Mouse (Mus musculus): ENCODE results near the gene Eme1.
"Not testable (repeated sequence)": the region's sequence is repeated elsewhere in the genome, so short reads cannot be mapped to it uniquely, and the experiment has no call there.

Eme1 gene

DNA sequence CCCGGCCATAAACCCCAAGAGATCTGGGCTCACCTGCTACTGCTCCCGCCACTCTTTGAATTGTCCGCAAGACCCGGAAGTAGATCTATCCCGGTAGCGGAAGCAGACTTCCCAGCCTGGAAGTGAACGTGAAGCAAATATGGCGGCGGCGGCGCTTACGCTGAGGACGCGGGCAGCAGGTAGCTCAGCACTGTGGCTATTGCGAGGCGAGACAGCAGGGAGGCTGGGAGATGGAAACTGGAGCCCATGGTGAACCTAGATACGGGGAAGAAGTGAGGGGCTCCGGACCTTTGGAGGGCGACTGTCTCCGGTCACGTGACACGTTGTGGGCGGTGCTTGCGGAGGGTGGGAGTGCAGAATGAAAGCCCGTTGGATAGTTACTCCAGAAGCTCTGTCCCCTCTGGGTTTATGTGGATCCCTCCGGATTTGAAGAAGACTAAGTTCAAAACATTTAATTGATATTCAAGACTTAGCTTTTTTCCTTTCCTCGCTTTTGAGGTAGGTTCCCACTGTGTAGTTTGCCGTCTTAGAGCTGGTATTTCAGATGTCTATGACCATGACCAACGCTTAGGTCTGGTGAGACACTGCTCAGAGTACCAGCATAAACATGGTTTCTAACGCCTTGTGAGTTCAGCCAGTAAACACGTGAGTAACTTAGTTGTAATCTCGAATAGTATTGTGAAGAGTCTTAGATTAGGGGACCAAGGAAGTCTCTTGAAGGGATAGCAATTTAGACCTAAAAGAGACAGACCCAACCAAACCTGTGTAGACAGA, at the start of gene Eme1, which contains the start of gene Mrpl27:
Eme1 (minus strand) TSS at position 302 of the 774 bp plus-strand sequence.
Mrpl27 (plus strand) TSS at position 105 of the 774 bp plus-strand sequence.
- peak; percentile 91 for DNase-seq

DNA sequence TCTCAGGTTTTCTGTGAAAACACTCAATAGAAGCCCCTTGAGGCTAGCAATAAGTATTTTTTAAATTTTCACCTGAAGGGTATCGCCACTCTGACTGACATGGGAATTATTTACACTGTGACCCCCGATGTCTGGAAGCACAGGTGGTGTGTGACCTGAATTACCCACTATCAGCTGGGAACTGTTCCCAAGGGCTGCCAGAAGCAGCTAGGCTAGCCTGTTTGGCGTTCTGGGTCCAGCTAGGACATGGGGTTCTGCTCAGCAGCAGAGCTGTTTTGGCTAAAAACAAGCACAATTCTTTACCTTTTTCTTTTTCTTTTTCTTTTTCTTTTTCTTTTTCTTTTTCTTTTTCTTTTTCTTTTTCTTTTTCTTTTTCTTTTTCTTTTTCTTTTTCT, 48.4 kb upstream of the Eme1 start:
- no peak for DNase-seq

DNA sequence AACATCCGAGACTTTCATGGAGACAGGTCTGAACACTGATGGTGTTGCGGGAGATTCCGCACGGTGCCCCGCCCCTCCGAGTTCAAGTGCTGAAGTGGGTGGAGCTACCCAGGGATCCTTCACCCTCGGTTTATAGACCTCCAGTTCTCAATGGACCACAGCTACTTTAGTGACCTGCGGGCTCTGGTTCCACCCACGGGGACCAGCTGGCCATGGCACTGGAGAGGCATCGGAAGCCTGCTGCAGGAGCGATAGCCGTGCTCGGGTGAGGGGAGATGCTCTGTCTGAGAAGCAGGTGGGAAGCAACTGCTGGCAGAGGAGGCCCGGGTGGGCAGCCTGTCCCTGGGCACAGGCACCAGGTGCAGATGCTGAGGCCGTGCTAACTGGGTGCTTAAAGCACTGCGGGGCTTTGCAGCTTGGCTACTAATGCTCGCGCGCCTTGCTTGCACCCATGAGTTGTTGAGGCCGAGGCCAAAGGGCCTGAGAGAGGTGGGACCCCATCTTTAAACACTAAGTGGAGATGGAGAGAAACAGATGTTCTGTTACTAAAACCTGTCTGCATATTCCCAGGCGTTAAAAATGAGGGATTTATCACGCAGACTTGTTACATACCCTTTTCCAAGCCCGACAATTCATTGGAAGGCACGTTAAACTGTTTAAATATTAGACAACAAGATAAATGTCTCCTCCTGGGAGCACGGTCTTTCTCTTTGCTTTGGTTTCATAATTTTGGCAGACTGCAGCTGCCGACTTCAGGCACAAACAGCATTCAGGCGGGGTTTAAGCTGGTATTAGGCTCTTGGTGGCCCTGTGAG, 47.8 kb upstream of the Eme1 start:
- no peak for DNase-seq

GRCm38 (mm10) chr11:94699399-94699798, 45.6 kb upstream of the Eme1 start:
- DNase-seq: no peak

GRCm38 (mm10) chr11:94697703-94698464, 44.1 kb upstream of the Eme1 start:
- DNase-seq: no peak

GRCm38 (mm10) chr11:94697140-94697539, 43.4 kb upstream of the Eme1 start:
- no peak for DNase-seq

DNA sequence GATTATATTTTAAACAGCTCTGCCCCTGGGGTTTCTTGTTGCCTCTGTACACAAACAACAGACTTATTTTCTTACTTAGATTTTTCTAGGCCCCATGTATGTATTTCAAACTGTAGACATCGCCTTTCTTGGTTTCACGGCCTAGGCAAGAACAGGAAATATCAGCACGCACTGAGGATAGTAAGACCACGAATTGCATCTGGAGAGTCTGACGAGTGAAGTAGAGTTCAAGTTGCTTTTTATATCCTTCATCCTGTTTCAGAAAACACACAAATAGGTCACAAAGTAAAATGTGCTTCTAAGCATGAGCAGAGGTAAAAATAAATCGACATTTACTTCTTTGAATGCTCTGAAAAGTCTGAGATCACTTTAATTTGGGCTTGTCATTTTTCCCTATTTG, 41.7 kb upstream of the Eme1 start:
- DNase-seq: no peak

GRCm38 (mm10) chr11:94692502-94692901, 38.7 kb upstream of the Eme1 start:
- DNase-seq: not testable (repeated sequence)

DNA sequence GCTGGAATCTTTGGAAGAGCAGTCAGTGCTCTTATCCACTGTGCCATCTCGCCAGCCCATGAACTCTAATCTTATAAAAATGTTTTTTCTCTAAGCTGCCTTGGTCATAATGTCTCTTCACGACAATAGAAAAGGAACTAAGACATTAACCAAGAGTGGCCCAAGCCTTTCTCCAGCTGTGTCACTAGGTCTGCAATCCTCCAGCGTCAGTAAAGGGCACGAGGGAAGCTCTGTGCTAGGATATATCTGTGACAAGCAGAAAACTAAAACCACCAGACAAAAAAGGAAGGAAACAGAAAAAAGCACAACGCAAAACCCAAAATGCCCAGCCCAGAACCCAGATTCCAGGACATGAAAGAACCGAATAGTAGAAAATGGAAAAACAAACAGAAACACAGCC, 33.4 kb upstream of the Eme1 start:
- no peak for DNase-seq

GRCm38 (mm10) chr11:94682427-94682826, 28.7 kb upstream of the Eme1 start:
- no peak for DNase-seq

- no peak for DNase-seq
Measured at GRCm38 (mm10) chr11:94681640-94682039, 27.9 kb upstream of the Eme1 start.

DNA sequence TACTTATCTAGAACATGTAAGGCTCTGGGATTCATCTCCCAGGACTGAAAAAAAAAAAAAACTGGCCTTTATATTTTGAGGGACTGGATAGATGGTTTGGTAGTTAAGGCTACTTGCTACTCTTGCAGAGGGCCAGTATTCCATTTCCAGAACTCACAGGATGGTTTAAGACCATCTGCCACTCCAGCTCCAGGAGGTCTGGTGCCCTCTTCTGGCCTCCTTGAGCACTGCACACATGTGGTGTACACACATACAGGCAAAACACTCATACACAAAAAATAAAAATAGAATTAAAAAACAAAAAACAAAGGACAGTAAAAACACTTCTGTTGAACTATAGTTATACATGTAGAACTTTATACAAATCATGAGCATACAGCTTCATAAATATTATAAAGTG, 26.9 kb upstream of the Eme1 start:
- no peak for DNase-seq

DNA sequence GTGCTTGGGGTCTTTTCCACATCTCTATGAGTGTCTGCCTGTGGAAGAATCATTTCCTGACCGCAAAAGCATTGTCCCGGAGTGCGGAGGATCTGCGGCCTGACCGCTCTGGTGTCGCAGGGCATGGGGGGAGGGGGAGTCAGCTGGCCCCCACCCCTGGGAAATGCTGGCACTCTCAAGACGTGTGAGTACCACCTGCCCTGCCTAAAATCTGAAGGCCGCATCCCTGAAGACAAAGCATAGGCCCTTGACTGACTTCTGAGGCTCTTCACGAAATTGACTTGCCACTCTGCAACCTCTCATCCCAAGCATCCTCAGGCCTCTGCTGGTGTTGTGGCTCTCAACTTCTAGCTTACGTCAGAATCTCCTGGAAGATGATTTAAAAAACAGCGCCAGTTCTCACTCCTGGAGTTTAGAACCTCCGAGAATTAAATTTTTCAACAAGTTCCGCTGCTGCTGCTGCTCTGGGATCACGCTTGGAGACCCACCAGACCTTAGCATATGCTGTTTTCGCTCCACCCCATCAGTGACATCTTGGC, 23.9 kb upstream of the Eme1 start:
- no peak for DNase-seq

GRCm38 (mm10) chr11:94676754-94677606, 23.2 kb upstream of the Eme1 start, which contains the start of gene Xylt2:
Gene Xylt2 (minus strand): TSS chr11:94677515.
- peak; percentile 93 for DNase-seq

DNA sequence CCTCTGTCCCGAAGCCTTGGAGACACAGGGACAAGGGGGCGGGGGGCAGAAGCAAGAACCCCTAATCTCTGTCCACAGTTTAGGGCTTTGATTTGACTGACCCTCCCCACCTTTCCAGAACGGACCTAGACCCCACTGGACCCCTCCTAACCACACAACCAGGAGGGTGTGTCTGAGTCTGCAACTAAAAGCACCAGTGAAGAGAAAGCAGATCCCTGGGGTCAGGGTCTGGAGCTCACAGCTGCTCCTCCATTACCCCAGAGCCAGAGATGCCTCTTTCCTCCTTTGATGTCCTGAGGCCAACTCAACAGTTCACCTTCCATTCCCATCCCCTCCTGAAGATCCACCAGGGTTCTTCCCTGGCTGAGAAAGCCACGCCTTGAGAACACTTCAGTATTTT, 22.5 kb upstream of the Eme1 start:
- DNase-seq: no peak

GRCm38 (mm10) chr11:94675446-94675845, 21.7 kb upstream of the Eme1 start:
- no peak for DNase-seq

DNA sequence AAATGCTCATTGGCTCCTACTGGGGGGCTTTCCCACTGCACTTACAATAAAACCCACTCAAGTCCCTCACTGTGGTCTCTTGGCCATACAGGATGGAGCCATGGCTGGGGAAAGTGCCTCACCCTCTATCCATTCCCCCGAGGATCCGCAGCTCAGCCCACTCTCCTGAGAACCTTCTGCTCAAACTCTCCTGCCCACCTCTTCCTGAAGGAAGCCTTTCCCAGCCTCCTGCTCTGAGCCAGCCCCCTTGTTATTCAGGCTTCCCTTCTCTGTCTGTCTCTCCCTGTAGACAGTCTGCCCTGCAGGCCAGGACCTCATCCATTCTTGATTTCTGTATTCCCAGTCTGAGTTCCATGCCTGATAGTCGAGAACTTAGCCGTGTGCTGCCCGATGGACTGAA, 21.2 kb upstream of the Eme1 start:
- DNase-seq: no peak

GRCm38 (mm10) chr11:94665281-94665680, 11.5 kb upstream of the Eme1 start:
- DNase-seq: peak; percentile 80

DNA sequence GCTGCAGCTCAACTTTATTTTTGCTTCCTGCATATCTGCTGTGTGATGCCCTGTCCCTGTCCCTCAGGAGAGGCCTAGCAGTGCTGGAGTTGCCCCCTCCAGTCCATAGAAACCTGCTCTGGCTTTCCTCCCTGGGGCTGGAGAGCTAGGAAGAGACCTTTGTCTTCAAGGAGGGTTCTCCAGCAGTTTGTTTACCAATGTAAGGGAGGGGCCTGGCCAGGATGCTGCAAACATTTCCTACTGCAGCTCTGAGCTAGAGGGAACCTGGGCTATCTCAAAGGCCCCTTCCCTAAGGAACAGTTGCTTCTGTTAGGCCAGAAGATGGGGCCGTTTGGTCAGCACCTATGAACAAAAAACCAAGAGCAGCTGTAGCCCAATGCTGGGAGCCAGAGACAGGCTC, 7.6 kb upstream of the Eme1 start:
- no peak for DNase-seq

GRCm38 (mm10) chr11:94652973-94653372, 791 bp downstream of the Eme1 start:
- no peak for DNase-seq

DNA sequence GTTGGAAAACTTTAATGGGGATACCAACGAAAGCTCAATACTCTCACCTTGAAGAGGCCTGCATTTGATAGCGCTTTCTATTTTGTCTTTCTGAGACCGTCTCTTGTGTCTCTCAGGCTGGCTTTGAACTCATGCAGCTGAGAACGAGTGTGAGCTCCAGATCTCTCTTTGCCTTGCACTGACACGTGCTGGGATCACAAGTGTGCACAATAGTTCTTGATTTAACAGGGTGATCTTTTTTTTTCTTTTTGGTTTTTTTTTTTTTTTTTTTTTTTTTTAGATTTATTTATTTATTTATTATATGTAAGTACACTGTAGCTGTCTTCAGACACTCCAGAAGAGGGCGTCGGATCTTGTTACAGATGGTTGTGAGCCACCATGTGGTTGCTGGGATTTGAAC, 2.5 kb downstream of the Eme1 start:
- not testable (repeated sequence) for DNase-seq

GRCm38 (mm10) chr11:94646457-94646856, 7.3 kb downstream of the Eme1 start:
- DNase-seq: no peak

Data from kidney, adult 9 months (tissue).